Mouse (Mus musculus): ENCODE measurements at regions not wholly inside any gene's neighbourhood (a gene's known extent, or its start where the extent isn't known, plus 50 kb on each side); places are given as distances from the start of the nearest gene placed in this dataset.

DNA sequence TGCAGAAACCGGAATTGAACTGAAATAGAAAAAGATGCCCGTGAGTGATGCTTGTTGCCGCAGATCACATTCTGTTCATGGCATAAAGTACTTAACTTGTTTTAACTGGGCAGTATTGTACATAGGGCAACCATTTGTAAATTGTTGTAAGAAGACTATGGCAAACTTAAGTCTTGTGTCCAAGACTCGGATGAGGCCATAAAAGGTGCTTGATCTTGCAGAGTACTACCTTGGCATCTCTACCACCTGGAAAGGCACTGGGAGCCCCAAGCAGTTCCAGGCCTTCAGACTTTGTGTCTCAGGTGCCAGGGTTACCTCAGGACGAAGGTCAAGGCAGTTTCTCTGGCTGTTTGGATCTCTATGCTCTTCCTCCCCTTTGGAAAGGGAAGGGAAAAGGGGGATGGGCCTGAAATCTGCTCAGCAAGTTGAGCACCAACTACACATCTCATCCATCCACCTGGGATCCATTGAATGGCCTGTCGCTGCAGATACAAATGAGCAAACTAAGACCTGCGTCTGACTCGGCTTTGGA is 120.0 kb downstream of the Slc38a6 start:
- DNase-seq (ENCODE audit: low read depth, low spot score) = no peak
- Histone ChIP-seq H3K27me3 (ENCODE audit: control insufficient read depth in 1 of 2, insufficient read depth in 2 of 2, low read length in 2 of 2) (no peaks in the 10 kb centered on the region), H3K4me3 (ENCODE audit: control insufficient read depth in 1 of 2, insufficient read depth in 1 of 2, low read depth in 2 of 2, low read length in 2 of 2) (no peak overlapping the region), H3K9me3 (replicated peaks; ENCODE audit: insufficient read depth, low read length) (no peaks in the 10 kb centered on the region), H3K79me2 (ENCODE audit: control insufficient read depth, insufficient read depth, low read length, poor library complexity) (no peaks in the 10 kb centered on the region), H3K27ac (ENCODE audit: control insufficient read depth, low read depth, low read length) (no peak overlapping the region), H3K9ac (ENCODE audit: control insufficient read depth, low read depth, low read length, poor library complexity, severe bottlenecking) (no peak overlapping the region), H3K36me3 (ENCODE audit: control insufficient read depth in 1 of 2, insufficient read depth in 2 of 2, low read length in 2 of 2) (peaks cover 0 to 3% of the 10 kb centered on the region in 2 experiments; a peak in 1 of 4 replicates), H3K4me1 (ENCODE audit: control insufficient read depth in 1 of 2, insufficient read depth in 2 of 2, low read length in 2 of 2) (peaks cover 2 to 4% of the 10 kb centered on the region in 2 experiments; a peak in 1 of 4 replicates)
- TF ChIP-seq MYB (IDR thresholded peaks at IDR 0.05; ENCODE audit: low read depth, low read length) (no peak), POLR2AphosphoS5 (IDR thresholded peaks at IDR 0.05; ENCODE audit: borderline replicate concordance, low read depth, low read length) (no peak), ZMIZ1 (IDR thresholded peaks at IDR 0.05; ENCODE audit: low read depth, low read length) (no peak), E2F4 (IDR thresholded peaks at IDR 0.05; ENCODE audit: borderline replicate concordance, low read depth, low read length) (no peak), MXI1 (IDR thresholded peaks at IDR 0.05; ENCODE audit: low read depth, low read length) (no peak), EP300 (IDR thresholded peaks at IDR 0.05; ENCODE audit: low read depth in 1 of 2, low read length in 2 of 2) (no peak), CHD1 (IDR thresholded peaks at IDR 0.05; ENCODE audit: low read depth, low read length) (no peak), ZKSCAN1 (IDR thresholded peaks at IDR 0.05; ENCODE audit: low read depth, low read length) (no peak)

DNA sequence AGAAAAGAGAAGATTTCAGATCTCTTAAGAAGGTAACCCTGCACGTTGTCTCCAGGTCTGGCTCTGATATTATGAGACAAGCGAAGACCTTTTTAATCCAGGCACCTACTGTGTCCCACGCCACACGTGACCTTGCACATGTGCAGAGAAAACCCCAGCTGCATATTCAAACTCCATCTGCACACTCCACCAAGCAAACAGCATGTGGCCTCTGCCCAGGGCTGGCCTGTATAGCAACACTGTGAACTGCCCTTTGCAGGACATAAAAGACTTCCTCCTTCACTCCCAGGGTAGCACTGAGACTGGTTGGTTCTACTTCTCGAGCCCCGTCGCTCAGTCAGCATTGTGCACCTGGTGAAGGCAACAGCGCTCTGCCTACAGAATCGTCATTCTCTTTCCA is 119.0 kb downstream of the Slc38a6 start:
- Histone ChIP-seq H3K4me3 (ENCODE audit: control insufficient read depth in 1 of 2, insufficient read depth in 1 of 2, low read depth in 2 of 2, low read length in 2 of 2) (no peak overlapping the region), H3K4me1 (ENCODE audit: control insufficient read depth in 1 of 2, insufficient read depth in 2 of 2, low read length in 2 of 2) (peaks cover 2 to 4% of the 10 kb centered on the region in 2 experiments; a peak in 1 of 4 replicates), H3K36me3 (ENCODE audit: control insufficient read depth in 1 of 2, insufficient read depth in 2 of 2, low read length in 2 of 2) (peaks cover 0 to 3% of the 10 kb centered on the region in 2 experiments; a peak in 1 of 4 replicates), H3K9me3 (replicated peaks; ENCODE audit: insufficient read depth, low read length) (no peaks in the 10 kb centered on the region), H3K79me2 (ENCODE audit: control insufficient read depth, insufficient read depth, low read length, poor library complexity) (no peaks in the 10 kb centered on the region), H3K9ac (ENCODE audit: control insufficient read depth, low read depth, low read length, poor library complexity, severe bottlenecking) (no peak overlapping the region), H3K27ac (ENCODE audit: control insufficient read depth, low read depth, low read length) (no peak overlapping the region), H3K27me3 (ENCODE audit: control insufficient read depth in 1 of 2, insufficient read depth in 2 of 2, low read length in 2 of 2) (no peaks in the 10 kb centered on the region)
- DNase-seq (ENCODE audit: low read depth, low spot score) = no peak
- TF ChIP-seq ZC3H11A (IDR thresholded peaks at IDR 0.05; ENCODE audit: low read depth, low read length) (no peak), EP300 (IDR thresholded peaks at IDR 0.05; ENCODE audit: low read depth in 1 of 2, low read length in 2 of 2) (no peak), CHD1 (IDR thresholded peaks at IDR 0.05; ENCODE audit: low read depth, low read length) (no peak), GABPA (IDR thresholded peaks at IDR 0.05; ENCODE audit: low read depth, low read length) (no peak), USF1 (IDR thresholded peaks at IDR 0.05; ENCODE audit: low read depth, low read length) (no peak), MAFK (IDR thresholded peaks at IDR 0.05; ENCODE audit: borderline replicate concordance, low read depth, low read length) (no peak), UBTF (IDR thresholded peaks at IDR 0.05; ENCODE audit: borderline replicate concordance, insufficient read depth, low read depth, low read length) (no peak), MAX (IDR thresholded peaks at IDR 0.05; ENCODE audit: low read length) (no peak), KAT2A (conservative IDR thresholded peaks at IDR 0.05; ENCODE audit: low read depth, low read length) (no peak), MXI1 (IDR thresholded peaks at IDR 0.05; ENCODE audit: low read depth, low read length) (no peak), ELF1 (IDR thresholded peaks at IDR 0.05; ENCODE audit: low read depth, low read length) (no peak), RCOR1 (IDR thresholded peaks at IDR 0.05; ENCODE audit: low read depth, low read length) (no peak), JUND (IDR thresholded peaks at IDR 0.05; ENCODE audit: low read depth, low read length) (no peak), ZMIZ1 (IDR thresholded peaks at IDR 0.05; ENCODE audit: low read depth, low read length) (no peak), GATA1 (IDR thresholded peaks at IDR 0.05; ENCODE audit: low read depth, low read length) (no peak), BHLHE40 (IDR thresholded peaks at IDR 0.05; ENCODE audit: borderline replicate concordance, low read depth, low read length) (no peak), MEF2A (IDR thresholded peaks at IDR 0.05; ENCODE audit: extremely low read depth, insufficient replicate concordance, low read depth, low read length, poor library complexity, severe bottlenecking) (no peak), POLR2AphosphoS5 (IDR thresholded peaks at IDR 0.05; ENCODE audit: borderline replicate concordance, low read depth, low read length) (no peak), MAZ (IDR thresholded peaks at IDR 0.05; ENCODE audit: low read depth, low read length) (no peak), HCFC1 (IDR thresholded peaks at IDR 0.05; ENCODE audit: low read depth, low read length) (no peak)

Data from MEL (cell line).